Mouse (Mus musculus): ENCODE data around the gene Exoc1.

DNA sequence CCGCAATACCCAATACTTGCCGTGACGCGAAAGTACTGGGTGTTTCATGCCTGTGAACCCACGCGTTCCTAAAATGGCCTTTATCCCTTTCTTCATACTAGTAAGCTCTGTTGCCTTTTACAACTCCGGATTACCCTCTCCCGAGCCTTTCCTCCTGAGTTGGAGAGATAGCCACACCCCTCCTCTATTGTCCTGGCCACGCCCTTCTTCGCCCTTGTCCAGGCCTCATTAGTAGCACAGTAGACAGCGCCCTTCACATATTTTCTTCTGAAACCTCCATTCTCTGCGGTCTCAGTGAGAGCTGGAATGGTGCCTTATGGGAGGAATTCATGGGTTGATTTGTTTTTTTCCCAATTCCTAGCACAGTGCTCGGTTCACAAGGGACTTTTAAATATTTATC is 34.0 kb upstream of the Exoc1 start:
- TF ChIP-seq CTCF (IDR thresholded peaks at IDR 0.05; ENCODE audit: low read depth, low read length) (no peak), POLR2A (IDR thresholded peaks at IDR 0.05; ENCODE audit: extremely low read depth, insufficient read depth, low read length) (no peak)
